Mouse (Mus musculus) erythroblast, embryonic 14.5 days (primary cell): ENCODE measurements around the gene Rbm8a2. TPM values are rescaled to one million over a fixed set of nuclear protein-coding genes. Genes with fewer than 3 reads are reported as not detected.
"Not testable (repeated sequence)": the region's sequence is repeated elsewhere in the genome, so short reads cannot be mapped to it uniquely, and the experiment has no call there.

Source experiments
- H3K27me3 ChIP-seq: 2 replicates; pipeline ENCODE4 v1.6.1; 2012; ENCODE audit warnings: inconsistent platforms; ENCODE audit not compliant: control insufficient read depth
- H3K36me3 ChIP-seq: 2 replicates; pipeline ENCODE4 v1.6.1; 2012; ENCODE audit warnings: mild to moderate bottlenecking, inconsistent platforms; ENCODE audit not compliant: control insufficient read depth
- H3K4me1 ChIP-seq: 2 replicates; pipeline ENCODE4 v1.6.1; 2012; ENCODE audit warnings: inconsistent platforms; ENCODE audit not compliant: control insufficient read depth
- H3K4me3 ChIP-seq: replicated peaks from 2 replicates; pipeline ENCODE3; 2012; ENCODE audit warnings: moderate library complexity, mild to moderate bottlenecking, inconsistent platforms
- H3K9me3 ChIP-seq: 2 replicates; pipeline ENCODE4 v1.6.1; 2012; ENCODE audit warnings: low read length, inconsistent platforms, mixed read lengths; ENCODE audit not compliant: control insufficient read depth
- GATA1 ChIP-seq: IDR thresholded peaks from 2 replicates; pipeline ENCODE4 v1.6.1; 2012; ENCODE audit warnings: low read length, inconsistent platforms, mixed read lengths
- TAL1 ChIP-seq: IDR thresholded peaks from 3 replicates; pipeline ENCODE4 v1.6.1; 2012; ENCODE audit warnings: low read length, inconsistent platforms, mixed read lengths
- polyA plus RNA-seq: library from polyadenylated mRNA; stranded (reverse); fragments of >175 nt; gene quantifications from 2 replicates; pipeline ENCODE4 v1.2.3, GENCODE M21; 2012

Rbm8a2 gene
- not detected in 2 replicates for polyA plus RNA-seq

DNA sequence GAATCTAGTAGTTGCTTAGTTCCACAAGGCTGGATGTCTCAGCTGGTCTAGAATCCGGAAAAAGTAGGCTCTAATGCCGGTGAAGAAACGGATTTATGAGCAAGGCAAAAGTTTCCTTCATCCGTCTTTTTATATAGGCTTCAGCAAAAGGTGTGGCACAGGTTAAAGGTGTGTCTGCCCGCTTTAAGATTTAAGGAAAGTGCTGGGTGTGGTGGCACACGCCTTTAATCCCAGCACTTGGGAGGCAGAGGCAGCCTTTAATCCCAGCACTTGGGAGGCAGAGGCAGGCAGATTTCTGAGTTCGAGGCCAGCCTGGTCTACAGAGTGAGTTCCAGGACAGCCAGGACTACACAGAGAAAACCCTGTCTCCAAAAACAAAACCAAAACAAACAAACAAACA lies at the start of gene Rbm8a2:
Gene Rbm8a2 (minus strand): TSS at position 101 of the 400 bp plus-strand sequence.
- H3K9me3 ChIP-seq, H3K4me1 ChIP-seq, H3K27me3 ChIP-seq, H3K36me3 ChIP-seq, H3K4me3 ChIP-seq: not testable (repeated sequence)

DNA sequence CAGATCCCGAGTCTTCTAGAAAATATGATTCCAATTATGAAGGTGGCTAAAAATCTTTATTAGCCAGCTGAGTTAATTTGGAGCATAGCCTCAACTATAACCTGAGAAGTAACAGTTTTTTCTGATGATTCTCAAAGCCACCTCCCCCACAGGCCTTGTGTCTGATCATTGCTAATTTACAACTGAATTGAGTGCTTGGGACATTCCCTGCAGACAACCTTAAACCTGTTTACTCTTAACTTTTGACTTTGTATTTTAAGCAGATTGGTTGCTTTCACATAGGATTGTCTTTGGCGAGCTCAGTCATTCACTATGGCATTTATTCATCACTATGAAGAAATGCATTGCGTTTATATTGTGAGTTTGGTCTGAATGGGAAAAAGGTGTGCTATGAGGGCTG lies 49.5 kb upstream of the Rbm8a2 start:
- TF ChIP-seq GATA1 (no peak), TAL1 (no peak)
- Histone ChIP-seq H3K36me3 (no peaks in the 10 kb centered on the region), H3K4me3 (no peak overlapping the region), H3K9me3 (no peaks in the 10 kb centered on the region), H3K4me1 (no peaks in the 10 kb centered on the region), H3K27me3 (no peaks in the 10 kb centered on the region)

DNA sequence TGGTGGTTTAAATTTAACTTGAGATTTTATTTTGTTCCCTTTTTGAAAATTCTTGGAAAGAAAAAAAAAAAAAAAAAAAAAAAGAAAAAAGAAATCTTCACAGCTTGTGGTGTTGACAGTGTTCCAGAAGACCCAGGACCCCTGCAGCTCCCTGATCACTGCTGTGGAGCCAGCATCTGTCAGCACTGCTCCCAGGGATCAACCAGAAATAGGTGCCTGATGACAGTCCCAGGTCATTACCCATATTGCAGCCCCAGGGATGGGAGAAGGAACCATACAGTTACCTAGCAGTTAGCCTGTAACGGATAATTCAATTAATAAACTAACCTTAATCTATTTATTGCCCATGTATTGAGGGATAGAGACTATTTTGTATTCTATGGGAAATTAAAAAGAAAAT lies 45.6 kb upstream of the Rbm8a2 start:
- Histone ChIP-seq H3K27me3 (no peaks in the 10 kb centered on the region), H3K36me3 (no peaks in the 10 kb centered on the region), H3K9me3 (peaks cover 3% of the 10 kb centered on the region; the same call in 1 of the 2 replicates), H3K4me1 (no peaks in the 10 kb centered on the region), H3K4me3 (no peak overlapping the region)
- TF ChIP-seq GATA1 (no peak), TAL1 (no peak)

DNA sequence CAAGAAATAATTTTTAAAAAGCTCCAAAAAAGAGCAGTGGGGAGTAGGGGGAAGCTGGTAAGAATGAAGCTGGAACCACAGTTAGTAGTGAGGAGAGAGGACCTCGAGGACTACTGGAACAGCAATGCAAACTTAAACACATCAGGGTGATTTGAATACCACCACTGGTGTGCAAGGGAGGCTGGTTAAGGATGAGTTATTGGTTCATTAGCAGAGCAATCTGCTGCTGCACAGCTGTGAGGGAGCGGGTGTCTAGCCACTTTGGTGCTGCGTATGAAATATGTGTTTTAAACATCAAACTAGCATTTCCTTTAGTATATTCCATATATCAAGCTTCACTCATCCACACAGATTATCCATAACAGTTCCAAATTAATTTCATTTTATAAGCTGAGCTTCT lies 39.6 kb upstream of the Rbm8a2 start:
- Histone ChIP-seq H3K4me1 (no peaks in the 10 kb centered on the region), H3K4me3 (no peak overlapping the region), H3K36me3 (no peaks in the 10 kb centered on the region), H3K9me3 (peaks cover 3% of the 10 kb centered on the region; the same call in 1 of the 2 replicates), H3K27me3 (no peaks in the 10 kb centered on the region)
- TF ChIP-seq GATA1, result no peak
- TF ChIP-seq TAL1, result no peak

DNA sequence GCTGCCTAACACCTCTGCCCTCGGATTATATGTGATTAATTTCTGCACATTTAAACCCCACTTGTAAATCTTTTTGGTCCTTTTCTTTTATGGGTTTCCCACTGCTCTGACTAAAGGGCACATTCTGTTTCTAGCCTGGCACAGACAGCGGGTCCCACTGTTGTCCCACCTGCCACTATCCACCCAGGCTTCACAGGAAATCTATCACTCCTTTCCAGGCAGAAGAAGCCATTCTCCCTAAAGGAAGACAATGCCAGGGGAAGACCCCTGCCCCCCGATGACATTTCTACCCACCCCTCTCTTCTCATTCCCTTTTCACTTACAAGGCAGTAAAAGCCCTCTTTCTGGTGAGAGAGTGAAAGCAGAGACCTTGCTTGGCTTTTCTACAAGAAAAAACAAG lies 37.2 kb upstream of the Rbm8a2 start:
- Histone ChIP-seq H3K4me3 (no peak overlapping the region), H3K36me3 (no peaks in the 10 kb centered on the region), H3K27me3 (no peaks in the 10 kb centered on the region)

DNA sequence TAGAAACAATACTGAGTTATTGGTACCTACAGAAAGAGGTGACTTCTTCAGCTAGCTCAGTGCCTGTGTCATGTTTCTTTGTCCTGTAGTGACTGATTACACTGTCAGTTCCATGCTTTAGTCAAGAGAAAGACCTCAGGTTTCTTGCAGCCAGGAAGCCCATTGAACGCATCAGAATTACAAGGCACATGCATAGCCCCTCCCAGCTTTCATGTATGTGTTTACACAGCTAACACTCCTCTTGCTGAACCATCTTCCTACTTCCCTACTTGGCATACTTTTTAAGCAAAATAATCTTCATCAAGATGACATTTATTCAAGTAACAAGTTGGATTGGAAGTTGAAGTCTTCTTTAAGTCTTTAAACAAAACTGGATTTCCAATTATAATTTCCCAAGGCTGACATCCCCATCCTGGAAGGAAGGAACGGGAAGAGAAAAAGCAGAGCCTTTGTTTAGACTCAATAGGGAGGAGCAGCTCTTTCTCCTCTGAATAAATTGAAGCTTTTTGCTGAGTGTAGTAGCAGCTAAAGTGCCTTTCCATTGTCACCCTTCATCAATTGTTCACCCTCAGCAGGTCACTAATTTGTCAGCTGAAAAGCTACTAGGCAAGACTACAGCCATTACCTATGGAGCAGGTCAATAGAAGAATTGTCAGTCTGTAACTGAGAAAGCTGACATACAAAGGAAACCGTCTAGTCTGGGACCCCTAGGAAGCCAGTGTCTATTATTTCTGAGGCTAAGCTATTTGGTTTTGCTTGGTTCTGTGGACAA lies 34.8 kb upstream of the Rbm8a2 start:
- TF ChIP-seq TAL1 (no peak), GATA1 (no peak)
- Histone ChIP-seq H3K4me3 (no peak overlapping the region), H3K4me1 (no peaks in the 10 kb centered on the region), H3K27me3 (no peaks in the 10 kb centered on the region), H3K36me3 (no peaks in the 10 kb centered on the region), H3K9me3 (no peaks in the 10 kb centered on the region; the same call in 1 of the 2 replicates)

More for the DNA sequence above, 37.2 kb upstream of the Rbm8a2 start:
- H3K9me3 ChIP-seq, result peaks cover 2% of the 10 kb centered on the region; the same call in 1 of the 2 replicates
- no peak for TF ChIP-seq GATA1
- no peak for TF ChIP-seq TAL1
- no peaks in the 10 kb centered on the region for H3K4me1 ChIP-seq

DNA sequence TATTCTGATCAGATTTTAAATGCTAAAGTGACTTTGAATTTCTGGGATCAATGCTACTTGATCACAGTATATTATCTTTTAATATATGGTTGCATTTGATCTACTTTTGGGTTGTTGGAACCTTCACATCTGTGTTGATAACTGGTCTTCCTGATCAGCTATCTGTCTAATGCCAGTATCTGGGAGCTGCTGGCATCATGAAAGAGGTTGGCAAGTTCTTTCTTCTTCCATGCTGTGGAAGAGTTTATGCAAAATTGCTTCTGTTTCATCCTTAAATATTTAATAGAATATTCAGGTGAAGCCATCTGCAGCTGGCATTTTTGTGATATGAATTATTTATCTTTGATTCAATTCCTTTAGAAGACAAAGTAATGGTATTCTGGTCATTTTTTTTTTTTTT lies 32.6 kb upstream of the Rbm8a2 start:
- H3K36me3 ChIP-seq, result no peaks in the 10 kb centered on the region
- no peak overlapping the region for H3K4me3 ChIP-seq
- H3K27me3 ChIP-seq, result no peaks in the 10 kb centered on the region
- TF ChIP-seq TAL1, result no peak
- no peak for TF ChIP-seq GATA1
- H3K4me1 ChIP-seq, result no peaks in the 10 kb centered on the region
- H3K9me3 ChIP-seq, result no peaks in the 10 kb centered on the region; the same call in 1 of the 2 replicates

DNA sequence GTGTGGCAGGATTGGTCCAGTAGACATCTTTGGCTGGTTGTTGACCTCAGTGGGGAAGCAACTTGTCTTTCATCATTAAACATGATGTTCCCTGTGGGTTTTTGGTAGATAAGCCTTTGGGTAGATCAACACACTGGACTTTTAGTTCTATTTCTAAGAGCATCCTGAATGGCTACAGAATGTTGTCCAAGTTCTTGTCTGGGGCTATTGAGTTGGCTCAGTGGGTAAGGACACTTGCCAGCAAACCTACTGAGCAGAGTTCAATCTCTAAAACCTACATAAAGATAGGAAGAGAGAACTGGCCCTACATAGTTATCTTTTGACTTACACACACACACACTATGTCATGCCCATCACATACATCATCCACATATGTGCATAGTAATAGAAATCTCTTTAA lies 32.2 kb upstream of the Rbm8a2 start:
- TF ChIP-seq TAL1 (no peak), GATA1 (no peak)
- H3K4me3 ChIP-seq, result no peak overlapping the region
- H3K27me3 ChIP-seq, result no peaks in the 10 kb centered on the region
- no peaks in the 10 kb centered on the region; the same call in 1 of the 2 replicates for H3K9me3 ChIP-seq
- no peaks in the 10 kb centered on the region for H3K36me3 ChIP-seq
- no peaks in the 10 kb centered on the region for H3K4me1 ChIP-seq

DNA sequence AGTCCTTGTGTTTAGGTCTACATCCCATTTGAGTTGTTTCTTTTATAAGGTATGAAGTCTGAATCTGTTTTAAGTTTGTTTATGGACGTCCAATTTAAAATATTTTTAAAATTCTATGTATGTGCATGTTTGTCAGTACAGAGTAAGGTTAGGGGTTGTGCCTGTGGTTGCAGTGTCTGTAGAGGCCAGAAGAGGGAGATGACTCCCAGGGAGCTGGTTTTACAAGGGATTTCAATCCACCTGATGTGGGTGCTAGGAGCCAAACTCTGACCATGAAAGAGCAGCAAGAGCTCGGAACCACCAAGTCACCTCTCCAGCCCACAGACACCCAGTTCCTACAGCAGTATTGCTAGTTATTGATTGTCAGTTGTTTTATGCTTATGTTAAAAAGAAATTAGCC lies 29.5 kb upstream of the Rbm8a2 start:
- H3K36me3 ChIP-seq, result no peaks in the 10 kb centered on the region
- no peaks in the 10 kb centered on the region for H3K4me1 ChIP-seq
- no peak for TF ChIP-seq GATA1
- TF ChIP-seq TAL1, result no peak
- no peaks in the 10 kb centered on the region for H3K27me3 ChIP-seq
- no peak overlapping the region for H3K4me3 ChIP-seq
- no peaks in the 10 kb centered on the region for H3K9me3 ChIP-seq

DNA sequence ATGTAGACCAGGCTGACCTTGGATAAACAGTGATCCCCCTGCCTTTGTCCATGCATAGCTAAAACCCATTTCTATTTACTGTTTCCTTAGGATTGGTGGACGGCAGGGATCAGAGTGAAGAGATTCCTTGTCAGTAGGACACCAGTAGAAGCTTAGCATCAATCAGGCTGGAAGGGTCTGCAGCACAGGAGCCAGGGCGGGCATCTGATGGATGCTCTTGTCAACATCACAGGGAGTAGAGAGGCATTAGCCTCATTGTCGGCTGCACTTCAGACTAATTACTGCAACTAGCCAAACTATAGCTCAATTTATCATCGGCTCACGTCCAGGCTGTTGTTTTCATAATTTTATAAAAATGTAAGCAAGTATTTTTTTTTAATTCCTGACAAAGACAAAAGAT lies 21.7 kb upstream of the Rbm8a2 start:
- H3K36me3 ChIP-seq, result no peaks in the 10 kb centered on the region
- H3K4me3 ChIP-seq, result no peak overlapping the region
- TF ChIP-seq TAL1 (no peak), GATA1 (no peak)
- no peaks in the 10 kb centered on the region for H3K4me1 ChIP-seq
- no peaks in the 10 kb centered on the region; the same call in 1 of the 2 replicates for H3K9me3 ChIP-seq
- no peaks in the 10 kb centered on the region for H3K27me3 ChIP-seq
